Mouse (Mus musculus) cerebral cortex, adult 2 months (tissue): ENCODE data around the gene Abcd3.

Experiments used
- WGBS: fragments of 180-500 bp; shearing (Covaris S2); methylation state at CpG from one replicate; pipeline ENCODE4 v1.1.7; 2018; 5-methylcytosine and 5-hydroxymethylcytosine counted together

Gene Abcd3

DNA sequence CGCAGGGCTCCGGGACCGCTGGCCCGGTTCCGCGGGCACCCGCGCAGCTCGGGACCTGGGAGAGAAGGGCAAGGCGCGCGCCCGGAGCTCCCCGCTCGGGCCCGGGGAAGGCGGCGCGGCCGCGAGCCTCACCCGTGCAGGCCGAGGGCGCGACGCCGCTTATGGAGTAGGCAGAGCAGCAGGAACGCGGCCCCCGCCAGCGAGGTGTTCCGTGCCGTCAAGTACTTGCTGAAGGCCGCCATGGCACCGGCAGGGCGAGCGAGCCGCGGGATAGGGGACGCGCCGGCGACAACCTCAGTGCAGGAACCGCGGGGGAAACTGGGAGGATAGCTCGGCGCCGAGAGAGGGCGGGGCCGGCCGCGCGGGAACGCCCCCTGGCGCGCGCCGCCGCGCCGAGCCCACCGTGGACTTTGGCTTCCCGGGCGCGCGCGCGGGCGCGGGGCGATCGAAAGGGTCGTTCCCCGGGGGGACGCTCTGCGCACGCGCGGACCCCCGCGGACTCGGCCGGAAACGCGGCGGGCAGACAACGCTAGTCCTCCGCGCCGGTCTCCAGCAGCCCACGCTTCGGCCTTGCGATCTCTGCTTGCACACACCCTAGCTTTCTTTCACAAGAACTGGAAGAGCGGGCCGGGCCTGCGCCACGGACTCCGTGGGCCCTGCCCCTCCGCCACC is at the start of gene Abcd3:
Gene Abcd3, minus strand, starts transcription at position 426 of the 672 bp plus-strand sequence.
- under 1% methylated on average over 99 of the region's 99 CpGs for WGBS

DNA sequence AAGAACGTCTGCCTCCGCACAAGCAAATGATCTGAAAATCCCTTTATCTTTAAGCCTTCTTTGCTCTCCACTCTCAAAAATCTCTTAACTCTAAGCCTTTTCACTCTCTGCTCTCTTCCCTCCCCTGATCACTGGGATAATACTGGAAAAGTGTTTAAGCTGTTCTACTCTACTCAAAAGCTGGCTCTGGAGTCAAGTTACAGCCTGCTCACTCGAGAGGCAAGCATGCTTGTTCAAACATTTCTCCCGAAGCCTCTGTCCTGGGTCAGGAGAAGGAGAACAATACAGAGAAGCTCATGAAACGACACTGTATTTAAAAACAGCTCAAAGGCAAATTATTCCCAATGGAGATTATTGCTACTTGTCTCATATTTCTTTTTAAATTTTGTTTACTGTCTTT is 44.0 kb upstream of the Abcd3 start:
- 65% methylated on average over 5 of the region's 5 CpGs for WGBS

DNA sequence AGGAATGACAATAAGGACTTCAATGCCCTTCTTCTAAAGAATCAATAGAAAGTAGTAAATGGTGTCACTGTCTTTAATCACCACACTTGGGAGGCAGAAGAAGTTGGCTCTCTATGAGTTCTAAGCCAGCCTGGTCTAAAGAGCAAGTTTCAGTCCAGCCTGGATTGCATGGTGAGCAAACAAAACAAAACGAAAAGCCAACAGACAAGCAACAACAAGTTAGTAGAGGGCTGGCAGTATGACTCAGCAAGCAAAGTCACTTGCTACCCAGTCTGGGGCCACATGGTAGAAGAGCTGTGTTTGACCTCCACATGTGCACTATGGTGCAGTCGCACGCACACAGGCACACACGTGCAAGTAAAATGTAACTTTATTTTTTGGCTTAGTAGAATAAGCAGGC is 41.0 kb upstream of the Abcd3 start:
- WGBS: 93% methylated on average over 4 of the region's 4 CpGs

DNA sequence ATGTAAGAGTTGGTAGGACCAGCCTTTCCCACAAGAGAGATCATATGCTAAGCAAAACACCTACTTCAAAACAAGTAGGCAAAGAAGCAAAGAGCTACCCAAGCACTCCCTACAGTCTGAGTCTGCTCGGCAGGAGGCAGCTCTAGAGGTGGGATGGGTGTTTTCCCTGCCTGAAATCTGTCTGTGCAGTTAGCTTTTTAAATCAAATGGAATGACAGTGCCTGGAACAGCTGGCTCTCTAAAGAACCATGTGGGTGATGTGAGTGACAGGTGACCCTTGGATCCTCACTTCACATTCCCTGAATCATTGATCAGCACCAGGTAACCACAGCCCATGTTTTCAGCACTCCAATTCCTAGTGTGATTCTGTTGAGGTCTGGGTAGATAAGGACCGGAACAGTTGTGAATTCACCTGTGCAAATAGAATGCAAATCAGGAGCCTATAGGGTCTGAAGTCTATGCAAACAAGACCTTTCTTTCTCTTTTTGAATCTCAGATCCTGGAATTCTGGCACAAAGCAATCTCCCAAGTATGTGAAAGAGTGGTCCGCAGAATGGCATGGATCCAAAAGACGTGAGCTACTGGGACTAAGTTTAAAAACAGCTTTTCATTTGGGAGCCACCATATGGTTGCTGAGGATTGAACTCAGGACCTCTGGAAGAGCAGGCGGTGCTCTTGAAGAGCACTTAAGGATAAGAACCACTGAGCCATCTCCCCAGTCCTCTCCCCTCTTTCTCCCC is 38.8 kb upstream of the Abcd3 start:
- 57% methylated on average over 5 of the region's 5 CpGs for WGBS

DNA sequence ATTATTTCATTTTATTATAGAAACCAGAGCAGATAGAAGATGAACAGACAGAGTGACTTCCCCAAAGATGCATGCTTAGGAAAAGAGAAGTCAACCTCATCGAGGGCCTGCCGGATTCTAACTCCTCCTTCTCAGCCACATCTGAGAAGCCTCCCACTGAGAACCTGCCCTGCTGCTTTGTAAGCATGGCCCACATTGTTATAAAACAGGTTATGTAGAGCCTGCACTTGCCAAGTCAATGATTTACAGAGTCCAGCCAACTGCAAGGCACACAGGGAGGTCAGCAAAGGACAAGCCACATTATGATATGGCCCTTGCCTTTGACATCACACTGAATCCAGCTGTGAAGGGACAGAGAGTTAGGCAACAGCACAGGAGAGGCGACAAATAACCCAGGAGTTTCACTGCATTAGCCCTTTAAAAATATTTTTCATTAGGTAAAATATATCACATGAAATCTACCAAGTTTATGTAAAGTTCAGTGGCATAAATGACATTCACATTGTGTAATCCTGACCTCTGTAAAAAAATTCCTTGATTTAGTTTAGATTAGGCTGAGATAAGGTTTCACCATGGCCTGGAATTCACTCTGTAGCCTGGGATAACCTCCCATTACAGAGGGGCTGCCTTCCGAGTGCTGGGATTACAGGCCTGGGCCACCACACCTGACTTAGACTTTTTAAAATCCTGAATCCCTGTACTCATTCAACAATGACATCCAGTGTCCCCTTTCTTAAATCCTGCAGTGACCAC is 37.1 kb upstream of the Abcd3 start:
- WGBS: 60% methylated on average over 4 of the region's 4 CpGs

DNA sequence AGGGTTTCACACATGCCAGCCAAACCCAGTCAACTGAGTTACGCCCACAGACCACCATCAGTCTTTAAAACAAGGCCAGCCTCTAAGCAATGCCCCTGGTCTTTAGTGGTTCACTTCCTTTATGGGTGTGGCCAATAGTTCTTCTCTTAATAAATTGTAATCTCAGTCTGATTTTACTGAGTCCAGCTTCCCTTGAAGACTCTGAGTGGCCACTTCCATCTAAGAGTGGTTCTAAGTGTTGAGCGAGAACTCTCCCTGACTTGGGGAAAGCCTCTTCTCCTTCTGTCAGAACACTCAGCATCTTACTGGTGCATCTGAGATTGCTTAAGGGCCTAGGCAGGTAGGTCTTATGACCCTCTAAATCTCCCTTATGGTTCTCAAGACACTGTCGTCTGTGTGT is 35.9 kb upstream of the Abcd3 start:
- over 99% methylated on average over 3 of the region's 3 CpGs for WGBS

DNA sequence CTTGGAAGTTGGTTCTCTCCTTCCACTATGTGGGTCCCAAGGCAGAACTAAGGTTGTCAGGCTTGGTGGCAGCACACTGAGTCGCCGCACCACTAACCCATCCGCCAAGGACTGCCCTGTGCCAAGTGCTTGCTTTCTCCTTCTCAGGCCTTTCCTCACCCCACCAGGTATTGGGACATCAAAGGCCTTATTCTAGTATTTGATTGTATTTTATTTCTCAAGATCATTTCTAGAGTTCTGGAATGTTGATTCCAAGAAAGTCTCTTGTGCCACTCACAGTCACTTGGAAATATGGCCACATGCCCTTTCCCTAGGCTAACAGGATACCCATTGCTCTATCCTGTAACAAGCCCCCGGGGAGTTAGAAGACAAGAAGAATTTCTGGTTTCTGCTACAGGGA is 35.3 kb upstream of the Abcd3 start:
- 96% methylated on average over 4 of the region's 4 CpGs for WGBS

DNA sequence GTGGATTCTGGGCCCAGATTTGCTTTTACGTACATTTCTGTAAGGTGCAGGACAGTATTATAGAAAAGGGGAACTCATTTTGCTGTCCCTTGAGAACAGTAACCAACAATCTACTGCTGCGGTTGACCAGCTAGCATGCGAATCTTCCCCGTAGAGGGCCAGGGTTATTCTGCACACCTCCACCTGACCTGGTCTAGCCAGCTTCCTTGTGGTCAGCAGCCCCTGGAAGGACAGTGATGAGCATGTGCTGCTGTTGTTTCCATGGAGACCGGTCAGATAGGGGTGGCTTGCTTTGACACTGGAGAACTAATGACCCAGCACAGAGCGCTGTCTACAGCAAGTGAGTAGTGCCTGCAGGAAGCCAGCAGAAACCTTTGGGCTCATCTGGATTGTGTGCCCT is 29.6 kb upstream of the Abcd3 start:
- WGBS: 94% methylated on average over 6 of the region's 6 CpGs

DNA sequence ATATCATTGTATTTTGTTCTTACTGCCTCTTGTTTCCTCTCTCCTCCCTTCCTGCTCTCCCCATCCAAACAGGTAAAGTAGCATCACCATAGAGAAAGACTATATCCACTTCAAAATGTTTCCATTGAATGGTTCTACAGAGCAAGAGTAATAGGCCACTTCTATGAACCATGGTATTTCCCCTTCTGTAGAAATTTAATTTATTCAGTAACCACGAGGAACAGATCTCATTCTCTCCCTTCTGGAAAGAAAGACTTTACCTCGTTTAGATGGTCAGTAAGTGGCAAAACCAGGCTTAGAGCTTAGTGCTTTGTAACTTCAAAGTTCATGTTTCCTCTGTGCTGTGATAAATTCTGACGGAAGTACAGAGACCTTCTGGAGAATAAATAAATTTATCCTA is 28.9 kb upstream of the Abcd3 start:
- whole genome bisulfite sequencing: 62% methylated on average over 3 of the region's 3 CpGs

DNA sequence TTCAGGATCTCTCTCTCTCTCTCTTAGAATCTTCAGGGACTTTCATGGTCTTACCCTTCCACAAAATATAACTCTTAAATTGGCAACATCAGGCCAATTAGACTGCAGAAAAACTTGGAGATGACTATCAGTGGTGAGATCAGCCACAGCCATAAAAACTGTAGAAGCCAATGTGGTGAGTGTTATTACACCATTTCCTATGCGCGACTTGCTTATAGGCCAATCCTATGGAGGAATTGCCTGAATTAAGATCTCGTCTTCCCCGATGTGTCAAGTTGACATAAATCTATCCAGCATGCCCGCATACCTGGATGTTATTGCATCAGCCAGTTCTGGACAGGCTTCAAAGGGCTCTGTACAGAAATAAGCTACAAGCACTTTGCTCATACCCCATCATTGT is 28.2 kb upstream of the Abcd3 start:
- WGBS: 92% methylated on average over 5 of the region's 5 CpGs

DNA sequence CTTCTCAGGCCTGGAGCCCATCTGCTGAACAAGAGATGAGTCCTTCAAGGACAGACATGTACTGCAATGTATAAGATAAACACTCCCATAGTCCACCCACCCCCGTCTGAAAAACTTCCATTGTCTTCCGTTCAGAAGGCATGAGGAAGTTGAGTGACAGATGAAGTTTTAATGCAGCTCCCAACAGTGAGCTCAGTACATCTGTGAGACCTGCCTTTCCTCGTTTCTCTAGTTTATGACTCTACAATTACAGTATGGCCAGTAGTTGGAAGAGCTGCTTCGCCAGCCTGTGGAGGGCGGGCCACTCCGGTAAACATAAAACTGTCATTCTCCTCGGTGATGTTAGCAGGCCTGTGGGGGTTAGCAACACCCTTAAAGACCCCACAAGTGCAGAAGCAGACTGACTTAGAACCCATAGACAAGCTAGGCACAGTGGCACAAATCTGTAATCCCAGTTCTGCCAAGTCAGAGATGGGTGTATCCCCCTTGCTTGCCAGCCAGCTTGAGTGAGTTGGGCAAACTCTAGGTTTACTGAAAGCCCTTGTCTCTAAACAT is 27.3 kb upstream of the Abcd3 start:
- WGBS: 79% methylated on average over 7 of the region's 7 CpGs

DNA sequence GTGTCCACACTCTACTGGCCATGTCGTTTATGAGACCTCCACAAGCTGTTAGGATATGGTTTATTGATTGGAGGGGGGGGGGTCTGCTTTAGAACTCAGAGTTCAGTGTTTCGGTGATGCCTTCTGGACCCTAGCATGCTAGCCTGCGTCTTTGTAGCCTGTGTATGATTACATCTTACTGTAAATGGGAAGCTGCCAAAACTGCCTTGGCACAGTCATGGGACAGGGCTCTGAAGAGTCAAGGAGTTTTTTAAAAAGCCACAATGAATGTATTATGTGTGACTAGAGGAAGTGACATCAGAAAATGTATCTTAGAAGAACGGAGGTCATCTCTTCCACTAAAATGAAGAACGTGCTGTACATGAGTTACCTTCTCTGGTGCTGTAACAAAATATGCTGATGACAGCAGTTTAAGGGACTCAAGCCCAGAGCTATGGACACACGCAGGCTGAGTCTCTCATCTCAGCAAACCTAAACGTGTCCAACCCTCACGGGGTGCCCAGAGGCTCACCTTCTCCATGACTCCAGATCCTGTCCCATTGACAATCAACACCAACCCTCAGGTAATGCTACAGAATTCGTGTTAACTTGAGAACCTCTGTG is 26.4 kb upstream of the Abcd3 start:
- 78% methylated on average over 9 of the region's 9 CpGs for WGBS

DNA sequence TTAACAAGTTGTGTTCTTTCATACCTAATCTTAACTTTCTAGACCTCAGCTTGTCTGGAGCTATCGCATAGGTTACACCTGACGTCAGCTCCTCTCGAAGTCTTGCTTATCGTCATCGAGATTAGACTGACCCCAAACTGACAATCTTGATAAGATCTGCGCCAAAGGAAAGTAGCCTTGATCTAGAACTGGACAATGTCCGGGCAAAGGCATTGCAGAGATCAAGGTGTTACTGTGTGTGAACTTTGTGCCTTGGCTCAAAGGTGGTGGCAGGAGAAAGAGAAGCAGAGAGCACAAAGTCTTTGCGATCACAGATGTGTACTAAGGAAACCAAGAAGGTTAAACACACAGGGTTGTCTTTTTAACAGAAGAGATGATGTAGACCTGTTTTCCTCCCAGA is 25.2 kb upstream of the Abcd3 start:
- WGBS: 95% methylated on average over 8 of the region's 8 CpGs

DNA sequence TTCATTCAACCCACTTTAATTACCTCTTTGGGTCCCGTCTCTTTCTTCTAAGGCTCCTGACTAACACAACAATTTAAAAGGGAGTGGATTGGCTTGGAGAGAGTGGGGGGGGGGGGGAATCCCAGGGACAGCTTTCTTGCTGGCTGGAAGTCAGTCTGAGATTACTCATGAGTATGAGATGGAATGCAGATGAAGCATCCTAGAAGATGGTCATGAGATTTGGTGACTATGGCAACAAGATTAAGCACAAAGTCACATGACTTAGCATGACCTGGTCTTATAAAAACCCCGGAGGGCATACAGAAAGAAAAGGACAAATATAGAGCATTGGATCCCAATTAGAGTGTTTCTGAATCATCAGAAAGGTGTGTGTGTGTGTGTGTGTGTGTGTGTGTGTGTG is 19.6 kb upstream of the Abcd3 start:
- 70% methylated on average over 2 of the region's 2 CpGs for WGBS

DNA sequence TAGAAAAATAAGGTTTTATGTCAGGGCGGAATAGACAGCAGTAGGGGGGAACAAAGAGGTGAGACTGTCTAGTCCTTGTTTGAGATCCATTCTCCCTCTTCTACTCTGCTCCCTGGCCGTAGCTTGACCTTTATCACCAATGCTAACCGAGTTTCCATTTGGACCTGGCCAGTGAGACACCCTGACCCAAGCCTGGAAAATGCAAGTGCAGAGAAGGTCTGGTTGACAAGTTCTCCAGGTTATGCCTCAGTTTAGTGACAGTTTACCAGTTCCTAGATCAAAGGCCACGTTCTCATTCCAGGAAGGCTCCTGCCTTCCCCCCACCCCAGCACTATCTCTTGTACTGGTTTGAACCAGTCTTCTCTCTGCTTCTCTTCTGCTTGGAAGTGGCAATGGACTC is 19.1 kb upstream of the Abcd3 start:
- WGBS: 89% methylated on average over 4 of the region's 4 CpGs

DNA sequence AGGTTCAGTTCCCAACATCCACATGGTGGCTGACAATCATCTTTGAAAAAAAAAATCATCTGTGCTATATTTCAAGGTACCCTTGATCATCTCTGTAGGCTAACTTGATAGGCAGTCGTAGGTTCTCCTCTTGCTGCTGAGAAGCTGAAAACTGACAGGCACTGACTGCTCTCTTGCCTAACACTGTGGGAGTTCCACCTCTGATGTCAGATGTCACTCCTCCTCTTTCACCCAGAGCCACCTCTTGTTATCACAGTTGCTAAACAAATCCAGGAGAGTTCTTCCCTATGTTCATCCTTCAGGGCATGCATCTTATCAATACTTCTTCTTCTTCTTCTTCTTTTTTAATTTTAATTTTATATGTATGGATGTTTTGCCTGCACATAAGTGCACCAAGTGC is 10.0 kb upstream of the Abcd3 start:
- 92% methylated on average over 1 of the region's 1 CpGs for WGBS

DNA sequence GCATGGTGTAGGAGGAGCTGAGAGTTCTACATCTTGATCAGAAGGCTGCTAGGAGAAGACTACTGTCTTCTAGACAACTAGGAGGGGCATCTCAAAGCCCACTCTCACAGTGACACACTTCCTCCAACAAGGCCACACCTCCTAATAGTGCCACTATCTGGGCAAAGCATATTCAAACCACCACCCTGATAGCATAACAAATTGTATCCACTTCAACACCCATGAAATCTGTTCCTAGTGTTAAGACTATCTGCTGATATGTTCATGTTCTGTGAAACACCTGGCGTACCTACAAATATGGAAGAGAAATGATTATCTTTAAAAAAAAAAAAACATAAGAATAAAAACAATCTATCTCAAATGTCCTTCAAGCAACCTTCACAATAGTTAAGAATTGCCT is 9.2 kb upstream of the Abcd3 start:
- 97% methylated on average over 1 of the region's 1 CpGs for WGBS

DNA sequence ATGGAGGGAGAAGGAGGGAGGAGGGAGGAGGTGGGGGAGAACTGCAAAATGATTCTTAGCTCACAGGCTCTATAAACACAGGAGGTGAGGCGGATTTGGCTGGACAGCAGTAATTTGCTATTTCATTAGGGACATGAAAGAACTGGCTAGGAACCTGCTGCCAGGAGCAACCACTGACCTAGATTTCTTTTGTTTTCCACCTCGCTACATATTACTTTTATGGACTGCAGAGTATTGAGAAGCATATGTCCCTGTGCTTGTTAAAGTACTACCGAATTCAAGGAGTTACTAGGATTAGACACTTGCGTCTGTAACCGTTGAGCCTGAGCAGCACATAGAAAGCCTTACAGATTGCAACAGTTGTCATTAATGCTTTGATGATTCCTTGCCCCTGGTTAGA is 7.5 kb upstream of the Abcd3 start:
- WGBS: 67% methylated on average over 5 of the region's 5 CpGs

DNA sequence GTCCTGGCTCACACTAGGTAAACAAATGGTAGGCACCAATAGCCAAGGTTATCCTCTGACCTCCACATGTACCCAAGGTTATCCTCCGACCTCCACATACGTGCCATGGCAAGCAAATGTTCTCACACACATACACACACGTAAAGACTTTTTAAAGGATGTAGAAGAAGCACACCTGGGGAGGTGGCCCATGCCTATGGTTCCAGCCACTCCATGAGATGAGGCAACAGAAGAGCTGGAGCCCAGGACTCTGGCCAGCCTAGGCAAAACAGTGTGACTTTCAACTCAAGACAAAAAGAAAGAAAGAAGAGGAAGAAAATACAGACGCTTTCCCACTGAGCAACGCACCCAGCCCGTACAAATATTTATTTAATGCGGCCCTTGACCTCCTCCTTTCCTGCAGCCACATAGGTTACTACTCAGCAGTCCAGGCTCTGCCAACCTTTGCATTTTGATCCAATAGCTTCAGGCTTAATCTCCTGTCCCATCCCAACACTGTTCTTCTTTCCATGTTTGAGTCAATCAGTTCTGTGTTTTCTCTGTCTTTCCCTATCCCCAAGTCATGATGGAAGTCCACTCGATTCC is 6.5 kb upstream of the Abcd3 start:
- 92% methylated on average over 8 of the region's 8 CpGs for WGBS

DNA sequence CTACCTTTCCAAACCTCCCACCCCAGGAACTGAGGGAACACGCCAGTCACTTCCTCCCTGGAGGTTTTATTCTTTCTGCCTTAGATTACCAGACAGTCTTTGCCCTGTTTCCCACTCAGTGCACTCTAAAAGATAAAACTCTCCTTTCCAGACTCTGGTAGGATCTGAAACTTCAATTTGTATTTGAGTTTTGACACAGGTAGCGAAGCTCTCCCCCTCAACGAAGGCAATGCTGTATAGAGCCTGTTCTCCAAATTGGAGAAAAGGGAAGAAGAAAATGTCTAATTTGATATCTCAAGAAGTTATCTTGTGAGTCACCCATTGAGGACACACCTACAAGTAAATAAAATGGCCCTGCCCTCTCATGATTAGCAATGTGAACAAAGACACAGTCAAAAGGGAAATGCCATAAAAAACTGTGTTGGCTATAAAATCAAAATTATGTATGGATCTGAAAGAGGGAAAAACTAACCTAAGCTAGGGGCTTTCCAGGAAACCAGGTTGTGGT is 4.6 kb upstream of the Abcd3 start:
- 76% methylated on average over 3 of the region's 3 CpGs for WGBS

DNA sequence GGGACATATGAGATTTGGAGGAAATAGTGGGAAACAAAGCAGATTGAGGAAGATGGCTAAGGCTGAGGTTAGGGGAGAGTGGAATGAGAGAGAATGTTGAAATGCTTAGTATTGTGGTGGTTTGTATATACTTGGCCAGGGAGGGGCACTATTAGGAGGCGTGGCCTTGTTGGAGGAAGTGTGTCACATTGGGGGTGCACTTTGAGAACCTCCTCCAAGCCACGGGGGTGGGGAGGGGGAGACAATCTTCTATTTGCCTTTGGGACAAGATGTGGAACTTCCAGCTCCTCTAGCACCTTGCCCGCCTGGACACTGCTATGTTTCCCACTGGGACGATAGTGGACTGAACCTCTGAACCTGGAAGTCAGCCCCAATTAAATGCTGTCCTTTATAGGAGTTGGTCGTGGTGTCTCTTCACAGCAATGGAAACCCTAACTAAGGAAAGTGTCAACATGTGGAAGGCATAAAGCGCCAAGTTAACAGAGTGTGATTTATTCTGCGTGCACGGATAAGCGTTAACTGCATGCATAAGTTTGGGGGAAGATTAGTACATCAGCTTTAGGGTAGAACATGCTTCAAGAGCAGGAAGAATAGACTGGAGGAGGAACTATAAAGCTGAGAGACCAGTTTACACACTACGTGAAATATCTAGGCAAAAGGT is 3.8 kb upstream of the Abcd3 start:
- 69% methylated on average over 10 of the region's 10 CpGs for WGBS
